Mouse (Mus musculus): ENCODE measurements around the gene Itgb2.

GRCm38 (mm10) chr10:77610221-77610961 lies 80.3 kb downstream of the Itgb2 start:
- TF ChIP-seq CTCF (IDR thresholded peaks at IDR 0.05; ENCODE audit: low read depth, low read length) = no peak
- no peak for TF ChIP-seq POLR2AphosphoS5 (IDR thresholded peaks at IDR 0.05; ENCODE audit: insufficient replicate concordance, low read depth, low read length)
- no peak for TF ChIP-seq GATA1 (IDR thresholded peaks at IDR 0.05; ENCODE audit: borderline replicate concordance, low read length)

Measured in G1E (cell line).